Mouse (Mus musculus) frontal cortex, adult 2 months (tissue): ENCODE measurements at regions not wholly inside any gene's neighbourhood (a gene's known extent, or its start where the extent isn't known, plus 50 kb on each side); places are given as distances from the start of the nearest gene placed in this dataset.

Experiments
- DNase-seq, 2 experiments: peaks; one replicate each; pipeline ENCODE4 v3.0.0; 2022; ENCODE audit warnings: low spot score in 1 of 2; ENCODE audit errors: extremely low spot score in 1 of 2

DNA sequence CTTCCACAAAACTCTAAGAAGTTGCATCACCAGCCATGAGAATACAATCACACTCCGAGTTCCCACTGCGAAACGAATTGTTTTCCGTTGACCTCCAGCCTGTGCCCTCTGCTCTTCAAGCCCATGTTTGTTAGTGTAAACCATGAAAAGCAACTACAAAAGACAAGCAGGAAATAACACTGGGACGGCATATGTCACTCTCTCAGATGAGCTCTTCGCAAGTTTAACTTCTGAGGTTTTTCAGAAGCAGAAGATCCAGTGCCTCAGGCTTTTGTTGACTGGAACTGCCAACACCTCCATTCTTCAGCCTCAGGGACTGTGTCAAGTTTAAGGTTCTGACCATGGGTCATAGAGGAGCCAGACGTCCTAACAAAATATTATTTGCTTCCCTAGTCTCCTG is 50.2 kb upstream of the Lmcd1 start:
- no peak for DNase-seq
